Mouse (Mus musculus) kidney, adult 9 months (tissue): ENCODE results near the gene Irf2.
"Not testable (repeated sequence)": the region's sequence is repeated elsewhere in the genome, so short reads cannot be mapped to it uniquely, and the experiment has no call there.

ENCODE experiments used
- DNase-seq: peaks from one replicate; pipeline ENCODE4 v3.0.0; 2022

Irf2 gene

DNA sequence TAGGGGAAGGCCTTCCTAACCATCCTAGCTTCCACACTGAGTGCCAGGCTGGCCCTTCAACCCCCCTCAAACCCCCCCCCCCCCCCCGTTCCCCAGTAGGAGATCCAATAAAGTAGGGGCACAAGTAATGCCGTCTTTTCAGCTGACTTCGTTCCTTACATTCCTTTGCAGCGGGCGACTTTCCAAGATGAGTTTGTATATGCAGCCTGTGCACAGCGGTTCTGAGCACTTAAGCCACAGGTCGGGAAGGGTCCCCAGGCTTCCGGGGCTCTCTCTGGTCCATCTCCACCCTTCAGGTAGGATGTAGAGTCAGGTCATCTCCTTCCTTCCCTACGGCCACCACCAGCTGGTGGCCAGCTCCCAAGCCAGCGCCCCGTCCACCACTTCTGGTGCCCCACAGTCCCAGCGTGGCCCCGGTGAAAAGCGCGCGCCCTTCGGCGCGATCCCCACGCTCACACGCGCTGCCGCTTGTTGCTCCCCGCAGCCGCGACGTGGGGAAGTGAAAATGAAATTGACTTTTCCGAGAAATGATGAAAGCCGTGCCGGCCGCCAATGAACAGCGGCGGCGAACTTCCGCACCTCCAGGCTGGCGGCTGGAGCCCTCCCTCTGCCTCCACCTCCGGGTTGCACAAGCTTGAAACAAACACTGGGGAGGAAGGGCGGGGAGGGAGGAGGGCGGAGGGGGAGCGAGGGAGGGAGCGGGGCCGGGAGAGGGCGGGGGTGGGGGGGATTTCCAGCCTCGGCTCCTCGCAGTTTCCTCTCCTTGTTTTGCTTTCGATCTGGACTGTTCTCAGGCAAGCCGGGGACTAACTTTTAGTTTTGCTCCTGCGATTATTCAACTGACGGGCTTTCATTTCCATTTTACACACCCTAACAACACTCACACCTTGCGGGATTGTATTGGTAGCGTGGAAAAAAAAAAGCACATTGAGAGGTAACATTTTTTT, at the start of gene Irf2:
Gene Irf2, plus strand, starts transcription at position 730 of the 947 bp plus-strand sequence.
- peak; percentile 92 for DNase-seq

DNA sequence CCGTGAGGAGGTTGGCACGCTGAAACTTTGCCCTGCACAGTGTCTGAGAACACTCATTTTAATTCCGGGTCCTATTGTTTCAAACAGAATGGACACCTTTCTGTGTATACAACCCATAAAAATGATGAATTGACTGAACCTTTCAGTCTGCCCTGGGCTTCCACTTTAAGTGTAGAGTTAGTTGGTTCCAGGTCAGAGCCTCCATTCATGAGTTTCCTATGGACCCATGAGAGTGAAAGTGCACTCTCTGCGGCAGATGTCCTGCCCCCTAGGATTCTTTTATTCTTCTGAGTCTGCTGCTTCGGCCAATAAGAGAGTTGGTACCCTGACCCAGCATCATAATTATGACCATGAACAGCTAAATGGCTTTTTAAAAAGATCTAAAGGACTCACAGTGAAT, 49.4 kb upstream of the Irf2 start:
- no peak for DNase-seq

DNA sequence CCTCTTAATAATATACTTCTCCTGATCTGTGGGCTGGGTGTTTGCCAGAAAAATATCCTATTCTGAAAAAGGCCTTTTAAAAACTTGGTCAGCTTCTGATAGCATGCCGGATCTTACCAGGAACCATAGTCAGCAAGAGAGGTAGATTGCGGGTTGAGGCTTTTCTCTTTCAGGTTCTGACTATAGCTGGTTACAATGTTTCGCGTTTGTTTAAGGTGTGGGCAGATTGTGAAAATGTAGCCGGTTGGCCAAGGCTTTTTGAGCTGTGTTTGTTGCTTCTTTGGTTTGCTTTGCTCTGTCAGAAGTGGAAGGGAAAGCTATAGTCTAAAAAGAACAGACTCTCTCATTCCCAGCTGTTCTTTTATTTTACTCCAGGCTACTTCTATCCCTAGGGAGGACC, 49.0 kb upstream of the Irf2 start:
- no peak for DNase-seq

DNA sequence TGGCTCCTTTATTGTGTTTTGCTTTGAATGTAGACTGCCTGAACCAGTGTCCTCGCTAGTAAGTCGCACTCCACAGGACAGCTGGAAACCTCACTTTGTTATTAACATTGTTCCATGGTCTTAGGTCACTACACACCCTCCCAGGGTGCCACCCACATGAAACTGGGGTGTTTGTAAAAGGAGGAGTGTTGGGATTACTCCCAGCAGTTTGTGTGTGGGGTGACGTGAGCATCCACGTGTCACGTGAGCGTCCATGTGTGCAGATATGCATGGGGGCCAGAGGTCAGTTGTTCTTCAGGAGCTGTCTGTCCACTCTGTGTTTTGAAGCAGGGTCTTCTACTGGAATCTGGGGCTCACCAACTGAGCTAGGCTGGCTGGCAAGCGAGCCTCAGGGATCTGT, 48.2 kb upstream of the Irf2 start:
- DNase-seq, result peak; percentile 22

DNA sequence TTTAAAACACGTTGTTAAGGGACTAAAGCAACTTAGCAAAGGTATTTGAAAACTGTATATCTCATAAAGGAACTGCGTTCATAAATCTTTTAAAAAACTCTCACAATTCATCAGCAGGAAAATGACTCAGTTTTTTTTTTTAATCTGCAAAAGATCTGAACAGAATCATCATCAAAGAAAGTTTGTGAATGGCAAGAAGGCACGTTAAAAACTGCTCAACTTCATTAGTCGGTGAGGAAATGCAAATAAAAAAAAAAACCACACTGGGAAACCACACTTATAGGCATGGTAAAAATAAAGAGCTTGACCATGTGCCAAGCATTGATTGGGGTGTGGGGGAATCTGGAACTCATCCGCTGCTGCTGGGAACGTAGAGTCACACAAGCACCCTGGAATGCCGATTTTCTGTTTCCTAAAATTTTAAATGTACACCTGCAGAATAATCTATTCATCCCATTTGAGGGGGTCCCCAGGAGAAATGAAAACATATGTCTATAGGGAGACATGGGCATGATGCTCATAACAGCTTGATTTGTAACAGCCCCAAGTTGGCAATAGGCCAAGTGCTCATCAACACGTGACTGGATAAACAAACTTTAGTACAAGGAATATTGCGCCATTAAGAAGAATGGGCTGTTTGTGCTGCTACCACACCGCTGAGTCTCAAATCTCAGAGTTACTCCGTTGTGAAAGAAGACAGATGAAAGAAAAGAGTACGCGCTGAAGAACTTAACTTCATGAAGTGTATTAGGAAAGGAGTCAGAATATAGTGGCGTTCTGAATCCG, 43.1 kb upstream of the Irf2 start:
- no peak for DNase-seq

DNA sequence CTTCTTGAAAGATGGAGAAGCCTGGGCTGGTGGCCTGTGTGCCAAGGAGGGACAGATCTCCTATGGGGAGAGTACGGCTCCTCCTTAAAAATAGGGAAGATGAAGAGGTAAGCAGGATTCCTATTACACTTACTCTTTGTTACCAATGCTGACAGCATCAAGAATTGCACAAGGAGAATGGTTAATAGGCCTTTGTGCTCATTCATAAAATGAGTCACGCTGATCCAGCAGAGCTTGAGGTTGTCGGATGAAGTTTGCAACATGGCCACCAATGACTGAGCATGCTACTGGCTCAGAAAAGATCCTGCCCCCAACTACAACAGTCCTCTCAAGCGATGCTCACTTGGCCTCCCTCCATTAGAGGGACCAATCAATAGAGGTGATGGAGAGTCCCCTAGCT, 42.0 kb upstream of the Irf2 start:
- DNase-seq, result no peak

DNA sequence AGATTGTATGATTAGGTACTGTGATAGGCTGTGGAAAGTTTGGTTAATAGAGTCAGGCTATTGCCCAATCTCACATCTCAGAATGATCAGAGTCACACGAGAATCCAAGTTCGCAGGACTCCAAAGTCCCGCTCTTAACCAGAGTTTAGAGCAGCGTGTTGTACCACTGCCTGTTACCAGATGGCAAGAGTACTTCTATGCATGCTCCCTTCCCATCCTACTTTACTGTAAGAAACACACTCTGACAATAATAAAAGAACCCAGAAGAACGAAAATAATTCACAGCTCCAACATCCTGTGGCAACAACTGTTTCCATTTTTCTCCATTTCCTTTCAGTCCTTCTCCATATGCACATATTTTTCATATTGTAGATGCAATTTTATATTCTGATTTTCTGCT, 41.4 kb upstream of the Irf2 start:
- DNase-seq, result no peak

DNA sequence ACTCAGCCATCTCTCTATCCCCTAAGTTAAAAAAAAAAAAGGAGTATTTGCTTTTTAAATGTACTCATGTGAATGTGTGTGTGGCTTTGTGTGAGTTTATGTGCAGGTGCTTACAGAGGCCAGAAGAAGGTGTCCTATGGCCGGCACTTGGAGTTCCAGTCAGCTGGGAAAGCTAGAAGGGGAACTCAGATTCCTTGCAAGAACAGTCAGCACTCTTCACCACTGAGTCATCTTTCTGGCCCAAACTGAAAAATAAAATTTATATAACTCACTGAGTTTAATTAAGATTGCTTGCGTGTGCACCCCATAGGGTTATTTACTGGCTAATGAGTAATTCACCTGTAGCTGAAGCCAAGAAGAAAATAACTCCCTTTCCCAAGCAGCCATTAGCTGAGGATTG, 34.4 kb upstream of the Irf2 start:
- DNase-seq, result no peak

DNA sequence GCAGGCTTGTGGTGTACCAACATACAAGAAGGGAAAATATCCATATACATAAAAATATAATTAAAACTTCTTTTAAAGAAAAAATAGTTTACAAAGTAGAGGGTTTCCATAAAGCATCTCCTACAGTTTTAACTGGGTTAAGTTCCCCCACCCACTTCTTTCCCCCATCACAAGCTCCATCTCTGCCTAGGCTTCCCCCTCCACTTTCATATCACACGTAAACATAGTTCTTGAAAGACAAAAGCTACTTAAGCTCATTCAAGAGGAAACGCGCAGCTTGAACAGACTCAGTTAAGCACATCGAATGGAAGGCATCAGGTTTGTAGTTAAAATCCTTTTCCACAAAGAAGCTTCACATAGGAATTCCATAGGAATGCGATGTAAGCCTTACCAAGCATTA, 32.8 kb upstream of the Irf2 start:
- DNase-seq, result no peak

DNA sequence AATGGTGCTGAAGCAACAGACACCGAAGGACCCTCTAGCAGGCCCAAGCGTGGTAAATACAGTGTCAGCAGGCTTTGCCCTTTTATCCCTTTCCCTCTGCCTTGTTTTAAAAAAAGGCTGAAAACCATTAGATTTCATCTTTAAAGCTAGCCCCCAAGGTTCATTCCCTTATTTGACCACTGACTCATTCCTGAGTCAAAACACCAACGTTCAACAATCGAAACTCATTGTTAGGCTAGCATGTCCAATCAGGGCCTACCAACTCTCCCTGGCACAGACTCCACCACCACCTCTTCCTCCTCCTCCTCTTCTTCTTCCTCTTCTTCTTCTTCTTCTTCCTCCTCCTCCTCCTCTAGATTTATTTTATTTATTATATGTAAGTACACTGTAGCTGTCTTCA, 30.2 kb upstream of the Irf2 start:
- no peak for DNase-seq

DNA sequence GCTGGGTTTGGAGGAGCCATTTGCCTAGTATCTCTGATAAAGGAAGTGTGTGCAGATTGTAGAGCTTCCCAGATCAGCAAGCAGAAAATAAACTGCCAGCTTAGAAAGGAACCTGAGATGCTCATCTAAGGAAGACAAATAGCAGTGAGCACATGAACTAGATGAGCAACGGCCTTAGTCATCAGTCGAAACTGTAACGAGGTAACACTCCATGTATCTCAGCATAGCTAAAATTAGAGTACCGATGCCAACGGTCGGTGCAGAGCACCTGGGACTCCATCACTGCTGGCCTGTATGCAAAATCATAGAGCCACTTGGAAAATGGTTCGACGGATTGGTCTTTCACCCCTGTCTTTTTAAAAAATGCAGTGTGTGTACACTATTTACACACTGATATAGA, 29.2 kb upstream of the Irf2 start:
- no peak for DNase-seq

DNA sequence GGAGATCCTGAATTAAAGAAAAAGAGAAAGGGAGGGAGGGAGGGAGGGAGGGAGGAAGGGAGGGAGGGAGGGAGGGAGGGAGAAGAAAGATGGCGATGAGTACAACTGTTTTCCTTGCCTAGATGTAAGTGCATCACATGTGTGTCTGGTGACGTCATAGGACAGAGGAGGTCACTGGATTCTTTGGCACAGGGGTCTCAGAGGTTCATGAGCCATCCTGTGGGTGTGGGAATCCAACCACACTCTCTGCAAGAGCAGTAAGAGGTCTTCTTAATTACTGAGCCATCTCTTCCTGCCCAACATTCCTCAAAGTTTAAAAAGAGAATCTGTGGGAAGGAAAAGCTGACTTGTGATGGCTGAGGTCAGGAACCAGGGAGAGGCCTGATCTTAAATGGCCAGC, 28.0 kb upstream of the Irf2 start:
- DNase-seq, result no peak

DNA sequence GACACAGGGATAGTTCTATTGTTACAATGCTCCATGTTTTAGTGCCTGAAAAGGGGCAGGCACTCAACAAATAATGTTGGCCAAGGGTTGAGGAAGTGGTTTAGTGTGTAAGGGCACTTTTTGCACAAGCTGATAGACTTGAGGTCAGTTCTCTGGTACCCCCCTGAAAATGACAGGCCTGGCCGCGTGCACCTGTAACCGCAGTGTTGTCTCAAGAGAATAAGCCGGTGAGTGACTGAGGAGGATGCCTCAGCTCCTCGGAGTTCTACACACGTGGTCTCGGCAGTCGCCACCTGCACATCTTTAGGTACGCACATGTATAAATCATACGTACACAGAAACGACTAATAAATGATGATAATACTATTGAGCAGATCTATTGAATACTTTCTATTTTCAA, 26.4 kb upstream of the Irf2 start:
- DNase-seq, result no peak

DNA sequence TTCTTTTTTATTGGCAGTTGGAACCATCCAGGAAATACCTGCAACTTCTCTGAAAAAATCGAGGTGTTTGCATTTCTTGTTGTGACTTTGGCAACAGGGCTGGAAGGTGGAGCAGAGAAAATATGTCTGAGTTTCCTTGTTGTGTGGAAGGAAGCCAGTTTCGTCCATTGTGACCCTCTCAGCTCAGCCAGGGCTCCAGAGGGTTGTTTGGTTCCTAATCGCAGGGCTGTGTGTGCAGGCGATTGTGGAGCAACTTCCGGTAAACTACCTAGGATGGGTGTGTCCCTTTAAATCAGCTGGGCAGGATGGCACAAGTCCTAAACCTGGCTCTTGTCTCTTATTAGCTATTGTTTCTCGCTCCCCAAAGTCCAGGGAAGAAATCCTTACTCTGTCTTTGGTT, 25.7 kb upstream of the Irf2 start:
- no peak for DNase-seq

DNA sequence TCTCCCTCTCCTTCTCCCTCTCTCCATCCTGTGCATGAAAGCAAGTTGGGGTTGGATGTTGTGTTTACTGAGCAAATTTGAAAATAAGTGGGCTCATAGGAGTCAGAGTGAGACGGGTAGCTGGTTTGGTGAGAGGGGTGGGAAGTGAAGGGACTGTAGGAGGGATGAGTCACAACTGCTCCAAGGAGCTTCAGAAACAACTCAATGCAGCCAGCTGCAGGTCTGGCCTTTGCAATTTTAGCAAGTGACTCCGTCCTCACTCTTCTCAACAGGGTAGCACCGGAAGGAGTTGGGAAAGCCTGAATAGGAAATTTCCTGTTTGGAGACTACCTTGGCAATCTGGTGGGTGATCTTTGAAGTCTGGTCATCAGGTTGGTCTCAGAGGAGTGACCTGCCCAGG, 25.1 kb upstream of the Irf2 start:
- DNase-seq, result no peak

DNA sequence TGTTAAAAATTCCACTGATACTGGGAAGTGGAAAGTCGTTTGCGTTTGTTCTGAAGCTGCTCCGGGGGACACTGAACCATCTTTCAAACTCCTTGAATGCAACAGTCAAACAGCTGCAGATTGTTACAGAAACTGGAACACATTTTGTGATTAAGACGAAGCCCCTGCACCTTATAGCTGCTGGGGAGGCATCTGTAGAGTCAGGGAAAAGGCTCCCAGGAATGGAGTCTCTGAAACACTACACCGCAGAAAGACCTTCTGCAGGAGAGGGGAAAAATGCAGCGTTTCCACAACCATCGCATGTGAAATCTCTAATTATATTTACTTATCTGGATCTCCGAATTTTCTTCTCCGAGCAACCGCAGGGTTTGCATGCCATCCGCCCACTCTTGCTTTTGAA, 23.1 kb upstream of the Irf2 start:
- no peak for DNase-seq

DNA sequence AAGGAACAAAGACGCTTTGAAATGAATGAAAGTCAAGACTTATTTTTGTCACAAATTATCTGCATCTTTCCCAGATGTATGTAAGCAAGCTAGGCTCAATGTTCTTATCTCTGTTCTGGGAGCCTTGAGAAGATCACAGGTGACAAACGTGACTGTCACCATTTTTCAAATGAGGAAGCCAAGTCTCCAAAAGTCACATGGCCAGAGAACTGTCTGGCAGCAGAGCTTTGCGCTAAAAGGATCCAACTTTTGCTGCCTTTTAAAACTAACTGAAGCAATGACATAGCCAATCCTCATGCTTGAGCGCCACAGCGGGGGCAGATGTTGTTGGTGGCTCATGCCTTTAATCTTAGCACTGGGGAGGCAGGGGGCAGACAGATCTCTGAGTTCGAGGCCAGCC, 22.4 kb upstream of the Irf2 start:
- no peak for DNase-seq

DNA sequence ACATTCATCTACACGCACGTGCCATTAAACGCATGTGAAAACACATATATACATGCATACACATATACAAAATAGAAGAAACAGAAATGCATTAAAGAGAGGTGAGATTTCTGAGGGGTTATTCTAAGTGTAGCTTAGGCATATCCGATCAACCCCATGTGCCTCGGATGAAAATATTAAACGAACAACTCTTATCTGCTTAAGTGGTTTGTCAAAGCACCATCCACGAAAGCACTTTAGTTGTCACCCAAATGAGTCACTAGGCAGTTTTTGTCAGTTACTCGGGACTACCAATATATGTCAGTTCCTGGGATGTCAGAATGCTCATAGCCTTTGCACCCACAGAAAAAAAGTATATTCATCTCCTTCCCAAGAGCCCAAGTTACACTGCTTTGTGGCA, 21.2 kb upstream of the Irf2 start:
- DNase-seq, result no peak

DNA sequence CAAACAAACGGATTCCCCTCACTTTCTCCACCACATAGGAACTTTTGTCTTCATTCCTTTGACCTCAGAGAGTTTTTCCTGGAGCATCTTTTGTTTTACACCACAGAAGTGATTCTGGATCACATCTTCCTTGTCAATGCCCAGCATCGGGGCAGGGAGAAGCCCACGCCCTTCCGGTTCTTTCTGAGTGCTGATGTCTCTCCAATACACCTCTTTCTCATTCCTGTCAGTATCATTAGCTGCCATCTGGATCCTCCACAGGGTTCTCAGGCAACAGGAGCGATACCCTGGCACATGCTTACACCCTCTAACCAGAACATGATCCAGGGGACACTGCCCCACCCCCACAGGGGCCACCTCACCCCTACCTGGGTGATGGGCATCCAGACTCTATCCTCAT, 20.8 kb upstream of the Irf2 start:
- DNase-seq, result no peak

DNA sequence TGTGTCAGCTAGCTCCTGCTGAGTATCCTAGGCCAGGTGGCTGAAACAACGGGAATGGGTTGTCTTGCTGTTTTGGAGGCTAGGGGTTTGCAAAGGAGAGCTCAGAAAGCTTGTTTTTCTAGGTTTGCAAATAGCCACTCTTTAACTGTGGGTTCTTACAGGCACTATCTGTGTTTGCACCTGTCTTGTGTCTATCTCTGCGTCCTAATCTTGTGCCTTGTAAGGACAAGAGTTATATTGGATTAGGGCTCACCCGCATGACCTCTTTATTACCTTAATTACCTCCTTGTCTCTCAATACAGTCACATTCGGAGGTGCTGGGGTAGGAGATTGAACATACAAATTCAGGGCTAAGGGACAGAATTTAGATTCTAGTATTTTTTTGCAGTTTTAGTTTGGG, 18.9 kb upstream of the Irf2 start:
- no peak for DNase-seq

DNA sequence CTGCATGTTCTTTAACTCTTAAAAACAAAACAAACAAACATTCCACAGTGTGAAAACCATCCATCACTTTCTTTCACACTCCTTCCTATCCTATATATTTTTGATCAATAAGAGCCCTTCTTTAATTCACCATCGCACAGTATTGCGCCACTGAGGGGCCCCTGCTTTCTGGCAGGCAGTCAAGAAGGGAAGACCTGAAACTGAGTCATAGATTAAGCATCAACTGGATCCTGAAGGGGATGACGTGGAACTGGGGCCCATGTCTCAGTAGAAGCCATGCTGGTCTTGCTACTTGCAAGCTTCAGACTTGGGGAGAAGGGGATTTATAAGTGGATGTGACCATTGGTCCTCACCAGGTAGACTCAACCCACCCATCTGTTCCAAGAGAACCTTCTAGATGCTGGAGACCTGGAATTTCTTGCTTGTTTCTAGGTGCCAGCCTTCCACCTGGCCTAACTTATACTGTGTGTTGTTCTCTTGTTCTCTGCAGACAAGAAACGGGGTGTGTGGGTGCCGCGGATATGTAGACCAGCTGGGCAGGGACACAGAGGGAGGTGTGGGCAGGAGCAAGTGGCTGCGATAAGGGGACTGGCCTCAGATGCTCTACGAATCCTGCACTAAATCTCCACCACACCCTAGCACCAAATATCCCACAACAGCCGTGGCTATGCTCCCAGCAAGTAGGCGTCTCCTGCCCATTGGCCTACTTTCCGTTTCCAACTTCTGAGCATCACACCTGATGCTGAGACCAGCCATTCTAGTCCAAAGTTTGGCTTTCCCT, 18.3 kb upstream of the Irf2 start:
- no peak for DNase-seq

DNA sequence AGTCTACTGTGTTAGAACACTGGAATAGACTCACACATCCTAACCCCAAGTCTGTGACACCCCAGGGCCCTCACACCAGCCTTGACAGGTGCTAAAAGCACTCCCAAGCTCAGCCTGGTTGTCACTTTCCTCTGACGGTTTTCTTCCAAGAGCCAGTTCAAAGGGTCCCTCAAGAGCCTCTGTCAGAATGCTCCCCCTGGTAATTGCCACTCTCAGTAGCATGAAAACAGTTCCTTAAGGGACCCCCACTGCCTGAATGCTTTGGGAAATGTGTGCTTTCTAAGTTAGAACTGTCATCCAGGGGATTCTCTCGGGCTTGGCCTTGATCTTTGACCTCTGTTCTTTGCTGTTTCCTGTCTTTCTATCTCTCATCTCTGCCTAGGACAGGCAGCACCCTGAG, 17.0 kb upstream of the Irf2 start:
- DNase-seq, result no peak

DNA sequence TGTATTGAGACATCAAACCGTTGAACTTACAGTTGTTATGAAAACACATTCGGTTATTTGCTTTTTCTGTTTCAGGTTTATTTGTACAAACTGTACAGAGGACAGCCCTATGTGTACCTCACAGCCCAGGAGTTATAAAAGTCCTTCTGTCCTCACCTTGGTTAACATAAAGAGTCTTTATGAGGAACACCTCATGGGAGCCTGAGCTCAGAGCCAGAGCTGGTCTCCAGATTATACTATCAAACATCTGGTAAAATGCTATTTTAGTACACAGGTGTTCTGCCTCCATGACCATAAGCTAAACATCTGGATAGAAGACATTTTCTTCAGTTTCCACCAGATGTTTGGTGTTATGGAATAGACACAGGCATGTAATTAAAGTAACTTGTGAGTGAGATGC, 13.1 kb upstream of the Irf2 start:
- no peak for DNase-seq

DNA sequence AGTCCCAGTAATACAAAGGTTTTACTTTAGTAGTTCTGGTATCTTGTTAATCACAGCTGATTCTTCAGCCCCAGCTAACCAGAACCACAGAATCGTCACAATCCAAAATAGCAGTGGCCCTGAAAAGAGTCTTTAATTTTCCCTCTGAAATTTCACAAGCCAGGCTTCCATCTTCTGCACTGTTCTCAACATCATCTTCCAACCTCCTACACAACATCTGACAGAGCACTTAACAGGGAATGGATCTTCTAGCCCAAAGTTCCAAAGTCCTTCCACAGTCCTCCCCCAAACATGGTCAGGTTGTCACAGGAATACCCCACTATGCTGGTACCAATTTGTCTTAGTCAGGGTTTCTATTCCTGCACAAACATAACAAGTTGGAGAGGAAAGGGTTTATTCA, 9.9 kb upstream of the Irf2 start:
- not testable (repeated sequence) for DNase-seq
